Mouse (Mus musculus): ENCODE measurements around the gene Zbtb40.

Zbtb40 gene

GRCm38 (mm10) chr4:137038096-137038495 lies 10.5 kb downstream of the Zbtb40 start:
- in situ Hi-C loops (cut with MboI, MseI), result loop anchor here (25.0 kb wide), 1 partner anchor 926 kb away; no protein-coding TSS in a partner anchor

- in situ Hi-C loops (cut with MboI, MseI), result loop anchor here (25.0 kb wide), 1 partner anchor 921 kb away; no protein-coding TSS in a partner anchor
These were observed 15.3 kb downstream of the Zbtb40 start for GRCm38 (mm10) chr4:137033115-137033887.

GRCm38 (mm10) chr4:137032456-137032855 lies 16.1 kb downstream of the Zbtb40 start:
- in situ Hi-C loops (cut with MboI, MseI), result loop anchor here (25.0 kb wide), 1 partner anchor 920 kb away; no protein-coding TSS in a partner anchor

- in situ Hi-C loops (cut with MboI, MseI), result loop anchor here (25.0 kb wide), 1 partner anchor 919 kb away; no protein-coding TSS in a partner anchor
These were observed 17.3 kb downstream of the Zbtb40 start for GRCm38 (mm10) chr4:137031319-137031718.

GRCm38 (mm10) chr4:137029348-137029747 lies 19.3 kb downstream of the Zbtb40 start:
- in situ Hi-C loops (cut with MboI, MseI), result loop anchor here (25.0 kb wide), 1 partner anchor 917 kb away; no protein-coding TSS in a partner anchor

GRCm38 (mm10) chr4:137027051-137027450 lies 21.6 kb downstream of the Zbtb40 start:
- in situ Hi-C loops (cut with MboI, MseI), result loop anchor here (25.0 kb wide), 1 partner anchor 915 kb away; no protein-coding TSS in a partner anchor

GRCm38 (mm10) chr4:137025570-137025969 lies 23.0 kb downstream of the Zbtb40 start:
- in situ Hi-C loops (cut with MboI, MseI), result loop anchor here (25.0 kb wide), 1 partner anchor 913 kb away; no protein-coding TSS in a partner anchor

- in situ Hi-C loops (cut with MboI, MseI), result loop anchor here (25.0 kb wide), 1 partner anchor 913 kb away; no protein-coding TSS in a partner anchor
These were observed 23.5 kb downstream of the Zbtb40 start for GRCm38 (mm10) chr4:137025133-137025532.

- in situ Hi-C loops (cut with MboI, MseI), result no loop called here
These were observed 28.5 kb downstream of the Zbtb40 start for GRCm38 (mm10) chr4:137020065-137020464.

- in situ Hi-C loops (cut with MboI, MseI), result loop anchor here (10.0 kb wide), 1 partner anchor 351 kb away; no protein-coding TSS in a partner anchor
These were observed 32.7 kb downstream of the Zbtb40 start for GRCm38 (mm10) chr4:137015934-137016333.

- in situ Hi-C loops (cut with MboI, MseI), result loop anchor here (10.0 kb wide), 1 partner anchor 351 kb away; no protein-coding TSS in a partner anchor
These were observed 33.1 kb downstream of the Zbtb40 start for GRCm38 (mm10) chr4:137015476-137015856.

GRCm38 (mm10) chr4:137014654-137015475 lies 33.7 kb downstream of the Zbtb40 start:
- in situ Hi-C loops (cut with MboI, MseI), result loop anchor here (10.0 kb wide), 1 partner anchor 350 kb away; no protein-coding TSS in a partner anchor

- in situ Hi-C loops (cut with MboI, MseI), result loop anchor here (10.0 kb wide), 1 partner anchor 349 kb away; no protein-coding TSS in a partner anchor
These were observed 34.5 kb downstream of the Zbtb40 start for GRCm38 (mm10) chr4:137014124-137014523.

GRCm38 (mm10) chr4:137006966-137007365 lies 41.6 kb downstream of the Zbtb40 start:
- in situ Hi-C loops (cut with MboI, MseI), result no loop called here

GRCm38 (mm10) chr4:137001825-137002224 lies 46.8 kb downstream of the Zbtb40 start:
- in situ Hi-C loops (cut with MboI, MseI), result no loop called here

- in situ Hi-C loops (cut with MboI, MseI), result no loop called here
These were observed 47.6 kb downstream of the Zbtb40 start for GRCm38 (mm10) chr4:137001020-137001419.

GRCm38 (mm10) chr4:136998371-136998770 lies 50.2 kb downstream of the Zbtb40 start:
- in situ Hi-C loops (cut with MboI, MseI), result no loop called here

GRCm38 (mm10) chr4:136997723-136998345 lies 50.8 kb downstream of the Zbtb40 start:
- in situ Hi-C loops (cut with MboI, MseI), result no loop called here

GRCm38 (mm10) chr4:136996933-136997332 lies 51.7 kb downstream of the Zbtb40 start:
- in situ Hi-C loops (cut with MboI, MseI), result no loop called here

- in situ Hi-C loops (cut with MboI, MseI), result no loop called here
These were observed 53.2 kb downstream of the Zbtb40 start for GRCm38 (mm10) chr4:136995361-136995760.

GRCm38 (mm10) chr4:136981993-136982695 lies 66.5 kb downstream of the Zbtb40 start:
- in situ Hi-C loops (cut with MboI, MseI), result no loop called here

Measured in regulatory T cell (primary cell).